In genomic region chr6:144553476-144553875, GRCm38 (mm10) we compare ENCODE assay signal across 18 mouse cellular contexts.
A peak's percentile ranks its signal among the peaks of the same experiment; 100 is the strongest.
DNase-seq lines count a peak whose midpoint lies in the region; ATAC-seq and TF ChIP-seq lines count a peak whose summit lies in the region.
"Had no signal": no experiment of that assay in that cellular context is flagged by ENCODE, and none has a peak within 500 bp of the region (broad histone marks: within the 10 kb centered on the region; RNA-seq: fewer than 3 reads in every experiment).

No protein-coding gene starts in this region.

- H3K36me3 ChIP-seq in forebrain, postnatal 0 days (ENCODE audit: insufficient read depth), result no peaks in the 10 kb centered on the region
- H3K36me3 ChIP-seq in forebrain, embryonic 13.5 days (ENCODE audit: poor library complexity, severe bottlenecking), result no peaks in the 10 kb centered on the region
- H3K36me3 ChIP-seq: embryonic facial prominence, embryonic 10.5 days; heart, embryonic 15.5 days; hindbrain, embryonic 10.5 days; hindbrain, embryonic 15.5 days had no signal

- DNase-seq in forebrain, postnatal 0 days, result peak; percentile 33
- peak; percentile 8 for DNase-seq in Muller cell, postnatal 12 days (ENCODE audit: inconsistent ontology term)
- DNase-seq in brain, adult 2 months (ENCODE audit: low read depth, low spot score), result peak; percentile 17
- peak; percentile 15 for DNase-seq in layer of hippocampus, adult 9-10 months (ENCODE audit: low spot score)
- no peak for DNase-seq in thymus, postnatal 25 days
- no peak for DNase-seq in right cerebral cortex, postnatal 4 days
- DNase-seq: adrenal gland, adult 8-10 months; cerebellum, adult 11-12 months; cerebellum, adult 9-11 months; gastrocnemius, postnatal 36 days; heart, postnatal 14 days had no signal

- H3K9me3 ChIP-seq in forebrain, postnatal 0 days (ENCODE audit: low read length), result no peaks in the 10 kb centered on the region
- H3K9me3 ChIP-seq in forebrain, embryonic 13.5 days (replicated peaks), result no peaks in the 10 kb centered on the region
- H3K9me3 ChIP-seq: embryonic facial prominence, embryonic 10.5 days; heart, embryonic 15.5 days; hindbrain, embryonic 10.5 days; hindbrain, embryonic 15.5 days had no signal

- H3K4me1 ChIP-seq in forebrain, postnatal 0 days (ENCODE audit: insufficient read depth), result no peaks in the 10 kb centered on the region
- H3K4me1 ChIP-seq in forebrain, embryonic 13.5 days, result 0 out of 2 replicates have a peak, but pooled peaks cover 7% of the 10 kb centered on the region
- H3K4me1 ChIP-seq: embryonic facial prominence, embryonic 10.5 days; heart, embryonic 15.5 days; hindbrain, embryonic 15.5 days had no signal

- no peak overlapping the region for H3K4me3 ChIP-seq in forebrain, postnatal 0 days (ENCODE audit: low read depth, low read length)
- H3K4me3 ChIP-seq in forebrain, embryonic 13.5 days, result no peak overlapping the region
- H3K4me3 ChIP-seq: embryonic facial prominence, embryonic 10.5 days; heart, embryonic 15.5 days; hindbrain, embryonic 10.5 days; hindbrain, embryonic 15.5 days had no signal

- no peak overlapping the region for H3K9ac ChIP-seq in forebrain, postnatal 0 days
- no peak overlapping the region for H3K9ac ChIP-seq in forebrain, embryonic 13.5 days
- H3K9ac ChIP-seq: heart, embryonic 15.5 days; hindbrain, embryonic 15.5 days had no signal

- H3K27ac ChIP-seq in forebrain, postnatal 0 days (ENCODE audit: low read depth, low read length), result no peak overlapping the region
- H3K27ac ChIP-seq in forebrain, embryonic 13.5 days, result no peak overlapping the region; the same call in 1 of the 2 replicates
- H3K27ac ChIP-seq: embryonic facial prominence, embryonic 10.5 days; heart, embryonic 15.5 days; hindbrain, embryonic 10.5 days; hindbrain, embryonic 15.5 days had no signal

- no peaks in the 10 kb centered on the region for H3K27me3 ChIP-seq in forebrain, postnatal 0 days (ENCODE audit: insufficient read depth, low read length)
- H3K27me3 ChIP-seq in forebrain, embryonic 13.5 days, result no peaks in the 10 kb centered on the region
- H3K27me3 ChIP-seq: heart, embryonic 15.5 days; hindbrain, embryonic 15.5 days had no signal

- no peak; the same call in 1 of the 2 replicates for ATAC-seq in forebrain, postnatal 0 days
- no peak for ATAC-seq in forebrain, embryonic 13.5 days
- ATAC-seq: inflammation-experienced regulatory T-cells, adult 6 months; intestine, postnatal 0 days had no signal

- H3K4me2 ChIP-seq in forebrain, postnatal 0 days (ENCODE audit: low read depth), result no peak overlapping the region
- no peak overlapping the region for H3K4me2 ChIP-seq in forebrain, embryonic 13.5 days
- H3K4me2 ChIP-seq: heart, embryonic 15.5 days; hindbrain, embryonic 15.5 days had no signal

- 38% methylated on average over 6 of the region's 6 CpGs for WGBS in forebrain, postnatal 0 days
- 55% methylated on average over 6 of the region's 6 CpGs for WGBS in forebrain, embryonic 13.5 days

- TF ChIP-seq CTCF in forebrain, postnatal 0 days (IDR thresholded peaks at IDR 0.05; ENCODE audit: low read depth), result no peak

Comparison
In these comparisons a context has a peak if more than half of its experiments do, and no peak if none do; other contexts are left out.
1. DNase-seq: peak in forebrain, postnatal 0 days (single experiment), Muller cell, postnatal 12 days (single experiment), brain, adult 2 months (single experiment) and layer of hippocampus, adult 9-10 months (single experiment); none in thymus, postnatal 25 days (single experiment) and right cerebral cortex, postnatal 4 days (single experiment).